Comparison of ENCODE assay signal across 8 mouse cellular contexts in the genomic region with DNA sequence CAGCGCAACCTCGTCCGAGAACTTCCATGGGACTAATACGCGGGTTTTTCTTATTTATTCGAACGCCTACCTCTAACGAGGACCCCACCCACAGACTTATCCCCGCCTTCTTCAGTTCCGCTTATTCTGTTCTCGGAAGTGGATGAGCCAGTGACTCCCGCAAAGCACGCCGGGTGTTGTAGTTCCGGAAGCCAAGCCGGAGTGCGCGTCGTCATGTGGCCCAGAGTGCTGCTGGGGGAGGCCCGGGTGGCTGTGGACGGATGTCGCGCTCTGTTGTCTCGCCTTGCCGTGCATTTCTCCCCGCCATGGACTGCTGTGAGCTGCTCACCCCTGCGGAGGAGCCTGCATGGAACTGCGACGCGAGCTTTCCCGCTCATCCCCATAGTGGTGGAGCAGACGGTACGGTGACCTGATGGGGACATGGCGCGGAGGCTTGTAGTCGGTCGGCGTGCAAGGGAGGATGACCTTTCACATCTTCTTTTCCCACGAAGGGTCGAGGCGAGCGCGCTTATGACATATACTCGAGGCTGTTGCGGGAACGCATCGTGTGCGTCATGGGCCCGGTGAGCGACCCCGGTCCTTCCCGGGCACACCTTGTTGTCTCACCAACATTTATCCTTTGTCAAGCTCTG. TPM values are rescaled to one million over a fixed set of nuclear protein-coding genes. Genes with fewer than 3 reads are reported as not detected.
DNase-seq lines count a peak whose midpoint lies in the region; ATAC-seq lines count a peak whose summit lies in the region.

A gene (plus strand): TSS at position 191 of the 632 bp plus-strand sequence.

- WGBS in hindbrain, embryonic 14.5 days: under 1% methylated on average over 52 of the region's 52 CpGs

- H3K9ac ChIP-seq in hindbrain, embryonic 14.5 days: peak within 1 kb of the TSS; percentile 80

- peak within 1 kb of the TSS; percentile 79 for H3K27ac ChIP-seq in hindbrain, embryonic 14.5 days

- H3K4me3 ChIP-seq in hindbrain, embryonic 14.5 days (replicated peaks; ENCODE audit: low read length): peak within 1 kb of the TSS; percentile 78

- no peaks in the 10 kb centered on the region for H3K27me3 ChIP-seq in hindbrain, embryonic 14.5 days (ENCODE audit: control insufficient read depth, insufficient read depth, low read length)

- peaks cover 31% of the 10 kb centered on the region for H3K36me3 ChIP-seq in hindbrain, embryonic 14.5 days (replicated peaks; ENCODE audit: control insufficient read depth, insufficient read depth)

- H3K4me2 ChIP-seq in hindbrain, embryonic 14.5 days (replicated peaks): peak within 1 kb of the TSS; percentile 66

- H3K4me1 ChIP-seq in hindbrain, embryonic 14.5 days (replicated peaks; ENCODE audit: control insufficient read depth, insufficient read depth, low read length): peaks cover 10% of the 10 kb centered on the region

- H3K9me3 ChIP-seq in hindbrain, embryonic 14.5 days (ENCODE audit: control insufficient read depth, low read length): no peaks in the 10 kb centered on the region

- peak; percentile 97 for ATAC-seq in hindbrain, embryonic 14.5 days (ENCODE audit: low FRiP score)

- DNase-seq in R1 (ENCODE audit: low read depth, low spot score): peak; percentile 99
- peak; percentile 93 to 96 for DNase-seq in cerebellum, postnatal 25 days
- peak; percentile 86 to 91 for DNase-seq in frontal cortex, postnatal 25 days (ENCODE audit: low spot score in 2 of 2)
- DNase-seq in hindbrain, embryonic 14.5 days (ENCODE audit: low spot score): peak; percentile 96
- DNase-seq in layer of hippocampus, postnatal 36 days: peak; percentile 94
- peak; percentile 99 for DNase-seq in lung, postnatal 36 days
- DNase-seq in retina, postnatal 1 day: peak; percentile 98
- peak; percentile 91 to 94 for DNase-seq in urinary bladder, adult 18-20 months (ENCODE audit: low spot score in 2 of 2)

RNA-seq across cellular contexts. Expression of the gene that starts here (rescaled TPM):
- 163 and 172 TPM in 2 replicates for polyA plus RNA-seq in hindbrain, embryonic 14.5 days (2014; fragmentation: Nextera tagmentation; extraction: Ambion mirVana)
- total RNA-seq in layer of hippocampus, postnatal 36 days (2021): 10 to 100 TPM; 67.4 to 70.4 TPM

Comparison
In these comparisons a context has a peak if more than half of its experiments do, and no peak if none do; other contexts are left out.
1. Peak in every context shown above with its lines: DNase-seq, ATAC-seq, H3K4me3 ChIP-seq and H3K27ac ChIP-seq.